Mouse (Mus musculus): ENCODE measurements around the gene Zkscan3.

The Zkscan3 gene

DNA sequence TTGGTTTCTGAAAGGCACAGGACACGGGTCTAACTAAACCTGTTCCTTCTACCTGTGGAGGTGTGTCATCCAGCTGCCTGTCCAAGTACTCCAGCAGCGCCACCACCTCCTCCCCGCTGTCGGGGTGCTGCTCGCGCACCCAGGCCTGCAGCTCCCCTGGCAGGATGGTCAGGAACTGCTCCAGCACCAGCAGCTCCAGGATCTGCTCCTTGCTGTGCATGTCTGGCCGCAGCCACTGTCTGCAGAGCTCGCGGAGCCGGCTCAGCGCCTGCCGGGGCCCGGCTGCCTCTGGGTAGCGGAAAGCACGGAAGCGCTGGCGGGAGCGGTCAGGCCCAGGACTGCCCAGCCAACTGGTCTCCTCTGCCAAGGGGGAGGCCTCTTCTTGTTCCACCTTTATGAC, 6.5 kb downstream of the Zkscan3 start:
- DNase-seq, result peak; percentile 28 to 39

DNA sequence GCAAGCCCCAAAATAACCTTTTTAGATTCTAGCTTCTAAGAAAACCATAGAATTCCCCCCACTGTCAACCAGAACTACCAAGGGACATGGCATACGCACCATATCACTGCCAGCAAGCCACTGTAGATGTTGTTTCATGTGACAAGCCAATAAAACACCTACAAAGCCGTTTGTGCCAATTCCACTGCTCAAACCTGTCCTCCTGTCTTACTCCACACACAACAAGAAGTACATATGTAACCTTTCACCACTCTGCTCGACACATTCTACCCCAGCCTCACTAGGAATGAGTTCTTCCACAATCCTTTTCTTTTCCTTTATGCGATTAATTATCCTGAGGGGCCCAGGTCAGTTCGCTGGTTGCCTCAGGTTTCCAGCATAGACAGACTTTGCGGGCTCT, 6.9 kb downstream of the Zkscan3 start:
- DNase-seq, result no peak

DNA sequence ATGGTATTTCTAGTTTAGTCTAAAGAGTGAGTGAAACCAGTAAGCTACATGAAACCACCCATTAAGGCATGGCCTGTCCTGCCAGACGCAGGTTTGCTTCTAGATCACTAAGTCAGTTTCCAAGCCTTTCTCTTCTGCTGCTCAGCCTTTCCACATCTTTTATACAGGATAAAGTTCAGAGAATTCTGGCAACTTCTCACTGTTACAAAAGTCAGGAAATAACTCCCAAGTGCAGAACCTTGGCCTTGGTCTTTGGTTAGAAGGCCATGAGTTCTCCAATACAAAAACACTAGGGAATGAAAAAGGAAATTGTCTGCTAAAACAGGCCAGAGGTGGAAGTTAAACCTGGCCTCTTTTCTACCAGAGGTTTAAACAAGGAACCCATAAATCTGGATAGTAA, 7.3 kb downstream of the Zkscan3 start:
- no peak for DNase-seq

DNA sequence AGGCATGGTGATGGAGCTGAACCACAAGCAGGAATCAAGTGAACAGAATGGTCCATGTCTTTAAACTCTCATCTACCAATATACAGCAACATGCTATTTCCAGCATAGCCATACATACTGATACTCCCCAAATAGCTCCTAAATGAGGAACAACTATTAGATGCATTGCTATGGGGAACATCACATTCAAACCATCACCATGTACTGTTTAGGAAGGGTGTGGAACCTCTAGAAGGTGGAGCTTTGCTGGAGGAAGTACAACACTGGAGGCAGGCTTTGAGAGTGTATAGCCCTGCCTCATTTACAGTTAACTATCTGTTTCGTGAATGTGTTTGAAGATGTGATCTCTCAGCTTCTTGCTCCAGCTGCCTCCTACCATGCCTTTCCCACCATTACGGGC, 24.8 kb downstream of the Zkscan3 start:
- DNase-seq, result no peak

DNA sequence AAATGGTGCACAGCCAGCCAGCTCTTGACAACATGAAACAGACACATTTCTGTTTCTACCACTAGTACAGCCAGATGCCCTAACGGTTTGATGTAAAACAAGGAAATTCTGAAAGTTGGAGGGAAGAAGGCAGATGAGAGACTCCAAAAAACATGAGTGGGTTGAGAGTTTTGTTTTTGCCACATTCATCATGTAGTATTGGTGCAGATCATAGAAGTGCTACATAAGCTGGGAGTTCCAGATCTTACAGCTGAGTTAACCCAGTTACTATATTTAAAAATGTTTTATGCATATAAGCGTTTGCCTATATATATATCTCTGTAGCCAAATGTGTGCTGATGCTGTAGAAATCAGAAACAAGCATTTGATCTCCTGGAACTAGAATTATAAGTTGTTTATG, 29.9 kb downstream of the Zkscan3 start:
- DNase-seq, result no peak

DNA sequence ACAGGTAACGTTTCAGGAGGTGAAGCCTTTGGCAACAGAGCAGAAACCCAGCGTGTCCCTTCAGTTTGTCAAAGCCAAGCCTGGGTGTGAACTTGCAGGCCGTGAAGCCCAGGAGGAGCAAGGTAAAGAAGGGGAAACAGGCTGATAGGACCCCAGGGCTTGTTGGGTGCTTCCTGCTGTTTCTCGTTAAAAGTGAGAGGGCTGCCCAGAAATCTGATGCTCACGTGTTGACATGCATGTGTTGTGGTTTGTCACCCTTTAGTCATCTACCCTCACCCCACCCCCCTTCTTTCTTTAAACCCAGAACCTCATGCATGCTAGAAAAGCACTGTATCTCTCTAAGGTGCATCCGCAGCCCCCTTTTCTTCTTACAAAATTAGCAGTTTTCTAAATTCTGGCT, 35.9 kb downstream of the Zkscan3 start:
- DNase-seq, result no peak

DNA sequence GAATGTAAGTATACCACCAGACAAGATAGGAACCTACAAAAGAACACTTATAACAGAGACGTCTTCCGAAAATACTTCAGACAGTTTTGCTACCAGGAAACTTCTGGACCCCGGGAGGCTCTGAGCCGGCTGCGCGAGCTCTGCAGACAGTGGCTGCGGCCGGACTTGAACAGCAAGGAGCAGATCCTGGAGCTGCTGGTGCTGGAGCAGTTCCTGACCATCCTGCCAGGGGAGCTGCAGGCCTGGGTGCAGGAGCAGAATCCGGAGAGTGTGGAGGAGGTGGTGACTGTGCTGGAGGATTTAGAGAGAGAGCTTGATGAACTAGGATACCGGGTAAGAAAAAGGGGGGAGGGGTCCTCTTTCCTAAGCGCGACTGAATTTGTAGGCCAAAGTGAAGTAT, 38.8 kb downstream of the Zkscan3 start:
- DNase-seq, result peak; percentile 9 to 23

DNA sequence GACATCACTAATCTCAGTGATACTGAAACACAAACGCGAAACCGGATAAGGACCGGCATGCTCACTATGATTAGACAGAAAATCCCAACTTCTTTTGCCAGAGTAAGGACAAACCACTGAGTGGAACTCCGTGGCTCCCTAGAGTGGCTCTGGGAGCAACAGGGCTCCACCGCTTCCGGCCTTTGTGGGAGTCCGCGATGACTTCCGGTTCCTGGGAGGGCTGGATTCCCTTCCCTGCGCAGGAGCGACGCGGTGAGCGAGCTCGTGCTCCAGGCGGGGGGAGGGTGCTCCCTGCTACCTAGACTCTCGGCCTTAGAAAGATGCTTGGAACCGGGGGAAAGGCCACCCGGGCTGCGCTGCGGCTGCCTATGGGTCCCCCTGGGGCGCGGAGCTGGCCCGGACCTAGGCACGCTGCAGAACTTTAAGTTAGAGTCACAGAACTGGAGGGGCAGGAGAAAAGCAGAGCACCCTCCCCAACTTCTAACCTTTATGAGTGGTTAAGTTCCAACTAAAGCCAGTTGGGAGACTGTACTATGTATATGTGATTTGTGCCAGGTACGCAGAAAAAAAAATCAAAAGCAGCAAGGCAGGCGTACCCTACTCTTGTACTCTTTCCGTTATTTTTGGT, 39.8 kb downstream of the Zkscan3 start, which contains the start of gene Zscan12:
Gene Zscan12, plus strand, starts transcription at position 200 of the 628 bp plus-strand sequence.
- peak; percentile 90 to 96 for DNase-seq

DNA sequence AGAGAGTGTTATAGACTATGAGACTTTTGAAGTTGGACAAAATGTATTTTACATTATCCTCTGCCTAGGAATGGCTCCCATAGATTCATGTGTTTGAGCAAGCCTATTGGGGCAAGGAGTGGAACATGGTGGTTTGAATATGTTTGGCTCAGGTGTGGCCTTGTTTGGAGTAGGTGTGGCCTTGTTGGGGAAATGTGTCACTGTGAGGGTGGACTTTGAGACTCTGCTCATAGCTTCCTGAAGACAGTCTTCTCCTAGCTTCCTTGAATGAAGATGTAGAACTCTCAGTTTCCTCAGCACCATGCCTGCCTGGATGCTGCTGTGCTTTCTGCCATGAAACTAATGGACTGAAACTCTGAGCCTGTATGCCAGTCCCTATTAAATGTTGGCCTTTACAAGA, 52.0 kb downstream of the Zkscan3 start:
- DNase-seq, result no peak

DNA sequence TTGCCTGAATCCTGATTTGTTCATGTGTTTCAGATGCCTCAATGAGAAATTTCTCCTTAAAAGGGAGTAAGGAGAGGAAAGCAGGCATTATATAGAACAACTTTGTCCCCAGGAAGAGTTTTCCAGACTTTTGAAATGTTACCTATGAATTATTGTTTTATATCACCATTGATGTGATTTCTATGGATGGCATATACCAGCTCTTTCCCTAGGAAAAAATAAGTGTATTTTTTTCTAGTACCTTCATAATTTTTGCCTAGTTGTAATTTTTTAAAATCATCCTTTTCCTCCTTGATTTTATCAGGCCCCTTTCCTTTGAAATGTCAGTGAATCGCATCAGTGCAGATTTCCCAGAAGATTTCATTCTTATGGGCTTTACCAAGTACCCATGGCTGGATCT, 55.9 kb downstream of the Zkscan3 start, which contains the start of gene Olfr1367:
Gene Olfr1367, plus strand, starts transcription at position 301 of the 400 bp plus-strand sequence.
- DNase-seq, result no peak
